Mouse (Mus musculus) cerebellum, adult 8-10 months (tissue): ENCODE results near the gene Hoxb2.

ENCODE experiments used
- DNase-seq: peaks from one replicate; pipeline ENCODE4 v3.0.0; 2022

Gene Hoxb2

DNA sequence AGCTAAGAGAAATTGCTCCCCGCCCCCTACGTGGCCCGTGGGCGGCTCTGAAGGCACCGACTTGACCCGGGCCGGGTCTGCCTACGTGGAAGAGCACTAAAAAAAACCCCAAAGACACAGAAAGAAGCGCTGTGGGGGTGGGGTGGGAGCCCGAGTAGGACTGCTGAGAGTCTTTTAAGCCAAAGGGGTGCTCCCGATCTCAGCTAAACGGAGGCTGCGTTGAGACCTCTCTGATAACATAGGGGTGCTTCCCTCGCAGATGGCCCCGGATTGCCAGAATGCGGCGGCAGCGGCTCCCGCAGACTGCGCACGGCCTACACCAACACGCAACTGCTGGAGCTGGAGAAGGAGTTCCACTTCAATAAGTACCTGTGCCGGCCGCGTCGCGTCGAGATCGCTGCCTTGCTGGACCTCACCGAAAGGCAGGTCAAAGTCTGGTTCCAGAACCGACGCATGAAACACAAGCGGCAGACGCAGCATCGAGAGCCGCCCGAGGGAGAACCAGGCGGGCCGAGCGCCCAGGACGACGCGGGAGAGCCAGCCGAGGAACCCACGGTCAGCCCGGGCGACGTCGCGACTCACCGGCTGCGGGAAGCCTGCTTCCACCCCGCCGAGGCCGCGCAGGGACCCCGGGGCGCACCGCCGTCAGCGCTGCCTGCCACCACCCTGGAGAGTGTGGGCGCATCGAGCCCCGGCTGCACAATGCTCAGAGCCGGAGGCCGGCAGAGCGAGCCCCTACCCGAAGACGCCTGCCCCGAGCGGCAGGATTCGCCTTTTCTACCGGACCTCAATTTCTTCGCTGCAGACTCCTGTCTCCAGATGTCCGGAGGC is 2.6 kb downstream of the Hoxb2 start:
- DNase-seq: no peak

DNA sequence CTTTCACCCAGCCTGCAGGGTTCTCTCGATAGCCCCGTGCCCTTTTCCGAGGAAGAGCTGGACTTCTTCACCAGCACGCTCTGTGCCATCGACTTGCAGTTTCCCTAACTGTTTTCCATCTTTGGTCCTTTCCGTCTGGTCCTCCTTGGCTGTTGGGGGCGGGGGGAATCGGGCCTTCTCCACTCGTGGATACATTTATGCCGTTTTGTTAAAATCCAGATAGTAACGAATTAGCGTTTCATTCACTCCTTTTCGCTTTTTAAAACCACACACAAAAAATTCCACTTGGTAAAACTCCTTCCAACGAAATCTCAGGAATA is 3.2 kb downstream of the Hoxb2 start:
- no peak for DNase-seq

DNA sequence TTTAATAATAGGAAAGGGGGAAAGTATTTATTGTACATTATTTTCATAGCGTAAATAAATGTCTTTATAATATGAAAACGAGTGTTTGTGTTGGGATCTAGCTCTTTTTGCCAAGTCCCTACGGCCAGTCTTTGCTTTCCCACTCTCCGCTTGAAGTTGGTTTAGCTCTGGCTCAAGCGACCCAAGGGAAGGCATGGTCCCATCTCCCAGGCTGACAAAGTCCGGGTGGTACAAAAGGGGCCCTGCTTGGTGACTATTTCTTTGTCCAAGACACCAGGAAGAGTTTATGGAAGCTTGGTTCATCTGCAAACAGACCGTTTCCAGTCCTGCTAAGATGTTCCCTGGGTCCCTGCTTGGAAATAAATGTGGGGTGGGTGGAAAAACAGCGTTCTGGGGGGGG is 3.6 kb downstream of the Hoxb2 start:
- DNase-seq: no peak

DNA sequence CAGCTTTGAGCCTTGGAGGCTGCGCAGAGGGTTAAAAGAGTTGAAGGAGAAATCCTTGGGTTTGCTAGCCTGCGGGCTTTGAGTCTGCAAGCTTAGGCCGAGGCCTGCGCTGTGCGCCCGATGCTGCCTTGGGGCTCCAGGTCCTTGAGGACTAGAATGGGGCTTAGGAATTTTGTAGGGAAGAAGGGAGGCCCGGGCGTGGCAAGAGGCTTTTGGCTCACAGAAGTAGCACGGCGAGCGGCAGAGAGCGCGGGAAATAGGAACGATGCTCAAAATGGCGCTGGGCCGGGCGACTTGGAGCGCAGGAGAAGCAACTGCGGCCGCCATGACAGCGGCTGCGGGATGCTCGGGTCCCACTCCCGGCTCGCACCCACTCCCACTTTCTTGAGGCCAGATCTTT is 4.1 kb downstream of the Hoxb2 start:
- no peak for DNase-seq

DNA sequence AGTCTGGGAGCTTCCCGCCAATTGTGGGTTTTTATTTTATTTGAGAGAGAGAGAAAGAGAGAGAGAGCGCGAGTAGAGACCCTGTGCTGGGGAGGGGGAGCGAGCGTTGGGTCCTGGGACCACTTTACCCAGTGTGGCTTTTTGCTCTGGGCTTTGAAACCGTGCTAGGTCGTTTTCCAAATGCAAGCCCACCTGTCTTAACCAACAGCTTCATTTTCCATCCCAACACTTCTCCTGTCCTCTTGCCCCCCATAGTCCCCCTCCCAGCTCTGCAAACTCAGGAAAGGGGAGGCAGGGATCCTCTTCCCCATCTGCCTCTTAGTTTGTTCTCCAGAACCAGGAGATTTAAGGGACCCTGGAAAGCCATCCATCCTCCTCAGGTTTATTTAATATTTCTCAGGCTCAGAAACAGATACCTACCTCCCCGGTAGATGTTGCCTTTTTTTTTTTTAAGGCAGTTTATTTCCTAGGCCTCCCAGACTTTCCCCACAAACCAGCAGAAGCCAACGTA is 4.5 kb downstream of the Hoxb2 start:
- no peak for DNase-seq

DNA sequence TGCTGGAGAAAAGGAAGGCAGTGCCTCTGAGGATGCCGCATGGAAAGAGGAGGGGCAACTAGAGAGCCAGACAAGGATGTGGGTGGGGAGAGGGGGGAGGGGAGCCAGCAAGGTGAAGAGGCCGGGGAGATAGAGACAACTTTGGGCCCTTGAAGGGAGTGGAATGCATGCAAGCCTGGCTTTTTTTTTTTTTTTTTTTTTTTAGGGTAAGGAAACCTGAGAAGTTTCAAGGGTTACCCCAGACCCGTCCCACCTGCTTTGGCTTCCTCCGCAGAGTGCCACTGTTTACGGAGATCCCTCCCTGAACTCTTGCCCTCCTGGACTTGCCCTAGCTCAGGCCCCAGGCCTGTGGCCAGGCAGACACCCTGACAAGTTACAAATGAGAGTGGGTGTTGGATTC is 13.5 kb downstream of the Hoxb2 start:
- DNase-seq: no peak

DNA sequence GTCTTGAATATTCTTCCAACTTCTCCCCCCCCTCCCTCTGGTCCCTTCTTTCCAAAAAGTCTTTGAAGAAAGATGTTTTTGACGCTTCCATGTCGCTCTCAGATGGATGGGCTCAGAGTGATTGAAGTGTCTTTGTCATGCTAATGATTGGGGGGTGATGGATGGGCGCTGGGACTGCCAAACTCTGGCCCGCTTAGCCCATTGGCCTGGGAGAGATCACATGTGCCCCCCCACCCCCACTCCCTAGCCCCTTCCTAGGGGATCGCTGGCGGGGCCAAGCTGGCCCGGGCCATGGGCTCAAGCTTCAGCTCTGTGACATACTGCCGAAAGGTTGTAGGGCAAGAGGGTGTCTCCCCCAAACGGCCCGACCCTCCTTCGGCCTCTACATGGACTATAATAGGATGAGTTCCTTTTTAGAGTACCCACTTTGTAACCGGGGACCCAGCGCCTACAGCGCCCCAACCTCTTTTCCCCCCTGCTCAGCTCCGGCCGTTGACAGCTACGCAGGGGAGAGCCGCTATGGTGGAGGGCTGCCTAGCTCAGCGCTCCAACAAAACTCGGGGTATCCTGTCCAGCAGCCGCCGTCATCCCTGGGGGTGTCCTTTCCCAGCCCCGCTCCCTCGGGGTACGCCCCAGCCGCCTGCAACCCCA is 15.2 kb downstream of the Hoxb2 start, which contains the start of gene Hoxb1:
Gene Hoxb1 (plus strand): TSS at position 312 of the 651 bp plus-strand sequence.
- no peak for DNase-seq

DNA sequence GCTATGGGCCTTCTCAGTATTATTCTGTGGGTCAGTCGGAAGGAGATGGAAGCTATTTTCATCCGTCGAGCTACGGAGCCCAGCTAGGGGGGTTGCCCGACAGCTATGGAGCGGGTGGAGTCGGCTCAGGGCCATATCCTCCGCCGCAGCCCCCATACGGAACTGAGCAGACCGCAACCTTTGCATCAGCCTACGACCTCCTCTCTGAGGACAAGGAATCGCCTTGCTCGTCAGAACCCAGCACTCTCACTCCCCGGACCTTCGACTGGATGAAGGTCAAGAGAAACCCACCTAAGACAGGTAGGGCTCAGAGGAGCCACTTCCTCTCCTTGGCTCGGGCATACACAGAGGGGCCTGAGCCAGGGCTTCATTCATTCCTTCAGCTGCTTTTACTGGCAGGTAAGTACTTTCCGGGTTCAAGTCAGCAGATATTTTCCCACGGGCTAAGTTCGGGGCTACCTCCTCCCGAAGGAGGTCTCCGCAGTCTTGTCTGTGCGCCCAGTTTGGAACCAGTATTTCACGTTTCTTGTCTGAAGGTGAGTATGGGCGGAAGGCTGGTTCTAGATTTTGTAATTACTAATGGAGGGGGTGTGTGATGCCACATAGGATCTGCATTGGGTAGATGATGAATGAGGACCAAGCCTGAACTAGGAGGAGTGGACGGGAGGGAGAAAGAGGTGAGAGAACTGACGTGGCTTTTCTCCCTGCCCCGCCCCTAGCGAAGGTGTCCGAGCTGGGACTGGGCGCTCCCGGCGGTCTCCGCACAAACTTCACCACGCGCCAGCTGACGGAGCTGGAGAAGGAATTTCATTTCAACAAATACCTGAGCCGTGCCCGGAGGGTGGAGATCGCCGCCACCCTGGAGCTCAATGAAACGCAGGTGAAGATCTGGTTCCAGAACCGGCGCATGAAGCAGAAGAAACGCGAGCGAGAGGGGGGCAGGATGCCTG is 16.0 kb downstream of the Hoxb2 start:
- no peak for DNase-seq

DNA sequence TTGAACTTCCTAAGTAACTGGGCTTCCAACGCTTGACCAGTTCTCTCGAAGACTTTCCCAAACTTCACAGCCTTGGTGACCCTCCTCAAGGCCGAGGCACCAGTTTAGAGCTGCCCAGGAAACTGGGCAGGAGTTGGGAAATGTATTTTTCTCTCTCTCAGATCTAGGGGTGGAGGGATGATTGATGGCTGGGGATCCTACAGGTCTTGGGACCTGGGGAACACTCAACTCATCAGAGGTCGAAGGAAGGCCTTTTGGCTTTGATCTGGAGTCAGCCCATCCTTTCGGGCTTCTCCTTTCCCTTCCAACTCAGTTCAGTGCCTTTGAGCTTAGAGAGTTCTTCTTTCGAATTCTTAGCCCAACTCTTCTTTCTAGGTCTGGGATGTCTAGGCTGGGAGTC is 16.8 kb downstream of the Hoxb2 start:
- no peak for DNase-seq

DNA sequence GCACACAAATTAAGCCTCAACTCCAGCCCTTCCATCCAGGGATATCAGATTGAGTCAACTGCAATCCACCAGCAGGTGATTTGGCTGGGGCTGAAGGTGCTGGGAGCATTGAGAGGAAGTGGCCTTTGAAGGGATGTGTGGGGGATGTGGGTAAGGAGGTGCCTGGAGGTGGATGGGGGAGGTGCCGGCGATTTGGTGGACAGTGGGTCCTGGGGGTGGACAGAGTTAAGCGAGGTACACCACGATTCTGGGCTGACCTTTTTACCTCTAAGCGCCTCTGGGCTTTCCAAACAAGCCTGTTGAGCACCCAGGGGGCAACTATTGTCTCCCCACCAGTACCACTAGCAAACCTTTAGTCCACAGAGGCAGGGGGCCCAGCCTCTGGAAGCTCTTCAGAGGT is 18.4 kb downstream of the Hoxb2 start:
- DNase-seq: no peak

DNA sequence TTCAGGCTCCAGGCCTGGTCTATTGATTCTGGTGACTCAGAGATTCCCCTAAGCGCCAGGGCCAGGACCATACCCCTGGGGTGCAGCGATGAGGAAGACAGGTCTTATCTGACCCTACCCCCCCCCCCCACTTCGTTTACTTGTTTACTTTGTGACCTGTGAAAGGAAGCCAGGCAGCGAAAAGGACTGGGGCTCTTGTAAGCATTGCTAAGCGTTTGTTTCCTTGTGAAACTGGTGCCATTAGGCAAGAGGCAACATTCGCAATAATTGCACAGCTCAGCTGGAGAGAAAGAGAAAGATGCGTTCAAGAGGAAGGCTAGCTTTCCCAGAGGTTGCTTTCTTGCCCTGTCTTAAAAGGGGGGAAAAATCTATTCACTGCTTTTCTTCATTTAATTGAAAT is 18.8 kb downstream of the Hoxb2 start:
- DNase-seq: no peak

DNA sequence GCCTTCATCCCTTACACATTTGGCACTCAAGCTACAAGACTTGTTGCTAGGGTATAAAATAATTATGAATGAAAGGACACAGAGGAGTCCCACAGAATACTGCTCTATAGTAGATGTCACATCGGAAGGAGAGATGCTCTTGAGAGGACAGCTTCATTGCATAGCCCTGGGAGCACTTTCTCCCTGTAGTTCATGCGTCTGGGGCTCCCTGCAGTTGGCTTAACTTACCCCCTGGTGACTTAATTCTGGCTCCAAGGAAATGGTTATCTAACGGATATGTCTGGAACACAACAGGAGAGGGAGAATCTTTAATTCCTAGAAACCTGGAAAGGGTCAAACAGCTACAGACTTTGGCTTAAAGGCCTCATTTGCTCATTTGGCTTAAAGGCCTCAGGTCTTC is 21.4 kb downstream of the Hoxb2 start:
- DNase-seq: no peak

DNA sequence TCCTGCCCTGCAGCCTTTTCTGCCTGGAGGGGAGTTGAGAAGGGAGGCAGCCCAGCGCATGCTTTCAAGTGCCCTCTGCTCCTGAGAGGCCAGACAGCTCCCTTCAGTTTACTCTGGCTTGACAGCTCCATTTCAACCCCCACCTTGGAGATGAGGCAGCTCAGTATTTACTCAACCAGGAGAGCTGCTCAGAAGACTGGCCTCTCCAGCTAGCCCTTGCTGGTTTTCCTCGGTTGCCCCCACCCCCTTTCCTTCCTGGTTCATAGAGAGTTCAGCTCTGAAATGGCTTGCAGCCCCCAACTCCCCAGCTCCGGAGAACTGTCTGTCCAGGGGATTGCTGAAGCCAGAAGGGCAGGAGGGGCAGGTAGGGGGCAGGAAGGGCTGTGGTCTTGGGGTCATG is 22.2 kb downstream of the Hoxb2 start:
- no peak for DNase-seq

DNA sequence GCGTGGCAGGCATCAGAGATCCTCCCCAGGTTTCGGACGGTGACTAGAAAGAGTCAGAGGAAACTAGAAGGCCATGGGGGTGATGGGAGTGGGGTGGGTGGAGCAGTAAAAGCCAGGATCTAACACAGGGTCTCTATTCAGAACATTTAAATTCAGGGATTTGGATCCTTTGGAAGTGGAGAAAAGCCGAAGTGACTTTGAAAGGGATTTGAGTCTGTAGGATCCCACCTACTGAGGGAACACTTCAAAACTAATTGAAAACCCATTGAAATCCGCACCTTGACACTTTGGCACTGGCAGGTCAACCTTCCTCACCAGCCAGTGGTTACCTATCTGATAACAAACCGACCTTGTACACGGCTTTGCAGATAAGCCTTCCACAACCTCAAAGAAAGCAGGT is 24.5 kb downstream of the Hoxb2 start:
- DNase-seq: no peak

DNA sequence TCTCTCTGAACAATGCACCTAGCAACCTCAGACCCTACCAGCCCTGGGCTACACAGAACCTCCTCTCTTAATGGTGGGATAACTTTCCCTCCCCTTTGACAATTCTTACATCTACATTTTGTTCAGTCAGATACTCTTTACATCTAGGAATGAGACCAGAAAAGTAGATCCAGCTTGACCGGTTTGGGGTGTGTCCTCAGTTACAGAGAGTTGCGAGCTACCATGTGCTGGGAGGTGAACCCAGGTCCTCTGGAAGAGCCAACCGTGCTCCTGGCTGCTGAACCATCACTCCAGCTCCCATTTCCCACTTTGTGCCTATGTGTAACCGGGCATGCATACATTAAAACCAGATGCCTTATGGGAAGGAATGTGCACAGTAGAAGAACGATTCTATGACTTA is 33.1 kb downstream of the Hoxb2 start:
- DNase-seq: no peak

DNA sequence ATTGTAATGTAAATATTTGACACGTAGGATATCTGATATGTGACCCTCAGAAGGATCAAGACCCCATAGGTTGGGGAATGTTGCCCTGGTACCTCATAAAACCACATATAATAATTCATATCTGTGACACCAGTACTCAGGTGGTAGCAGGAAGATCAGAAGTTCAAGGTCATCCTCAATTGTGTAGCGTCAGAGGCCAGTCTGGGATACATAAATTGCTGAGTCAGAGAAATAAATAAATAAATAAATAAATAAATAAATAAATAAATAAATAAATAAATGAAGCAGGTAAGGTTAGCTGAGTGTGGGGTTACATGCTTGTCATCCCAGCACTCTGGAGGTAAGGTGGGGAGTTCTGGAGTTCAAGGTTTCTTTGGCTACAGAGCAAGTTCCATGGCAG is 37.3 kb downstream of the Hoxb2 start:
- no peak for DNase-seq

DNA sequence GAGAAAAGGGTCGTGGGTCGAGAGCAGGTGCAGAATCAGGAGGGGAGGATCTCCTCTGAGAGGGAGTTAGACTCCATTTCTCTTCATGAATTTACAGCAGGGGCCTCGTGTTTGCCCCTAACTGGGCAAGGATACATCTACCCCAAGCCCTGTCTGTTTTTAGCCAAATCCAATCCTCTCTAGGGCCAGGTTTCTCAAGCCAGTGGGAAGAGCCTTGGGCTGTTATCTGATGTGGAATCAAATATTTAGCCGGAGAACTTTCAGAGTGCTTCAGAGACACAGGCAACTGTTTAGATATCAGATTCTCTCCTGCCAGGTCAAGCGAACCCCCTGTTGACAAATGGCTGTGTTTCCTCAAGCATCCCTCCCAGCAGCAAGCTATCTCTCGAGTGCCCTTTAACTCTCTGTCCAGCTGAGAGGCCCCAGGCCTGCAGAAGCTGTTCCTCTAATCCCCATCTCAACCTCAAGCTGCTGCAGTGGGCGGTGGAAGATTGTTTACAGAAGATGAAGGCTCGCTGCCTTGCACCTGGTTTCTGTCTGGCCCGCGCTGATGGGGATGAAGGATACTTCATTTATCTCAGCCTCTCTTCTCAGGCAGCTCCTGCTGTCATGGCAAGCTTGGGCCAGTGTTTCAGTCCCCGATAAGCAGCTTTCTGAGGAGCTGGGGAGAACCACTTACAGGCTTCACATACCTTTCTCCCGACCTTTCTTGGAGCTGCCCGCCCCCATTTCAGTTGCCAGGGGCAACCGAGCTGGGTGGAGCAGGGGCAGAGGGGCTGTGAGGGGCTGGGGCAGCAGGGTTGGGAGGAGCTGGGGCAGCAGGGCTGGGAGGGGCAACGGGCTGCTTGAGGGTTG is 46.7 kb downstream of the Hoxb2 start:
- no peak for DNase-seq

DNA sequence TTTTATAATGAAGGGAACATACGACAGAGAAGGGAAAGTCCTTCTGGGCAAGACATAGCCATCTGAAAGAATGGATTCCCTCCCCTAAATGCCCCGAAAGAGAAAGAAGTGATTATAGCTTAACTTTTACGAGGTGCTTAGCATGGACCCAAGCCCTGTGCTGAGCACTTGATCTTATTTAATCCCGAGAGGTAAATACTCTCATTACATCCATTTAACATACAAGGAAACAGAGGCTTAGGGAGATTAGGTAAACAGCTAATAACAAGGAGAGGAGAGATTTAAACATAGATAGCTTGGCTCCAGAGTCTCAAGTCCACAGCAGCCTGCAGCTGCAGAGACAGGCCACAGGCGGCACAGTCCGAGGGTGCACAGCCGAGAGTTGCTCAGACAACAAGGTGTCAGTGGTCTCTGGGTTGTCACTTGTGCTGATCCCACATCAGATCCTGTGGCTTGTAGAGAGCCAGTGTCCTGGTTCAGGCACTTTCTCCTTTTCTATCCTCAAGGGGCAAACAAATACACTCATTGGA is 47.5 kb downstream of the Hoxb2 start:
- no peak for DNase-seq

DNA sequence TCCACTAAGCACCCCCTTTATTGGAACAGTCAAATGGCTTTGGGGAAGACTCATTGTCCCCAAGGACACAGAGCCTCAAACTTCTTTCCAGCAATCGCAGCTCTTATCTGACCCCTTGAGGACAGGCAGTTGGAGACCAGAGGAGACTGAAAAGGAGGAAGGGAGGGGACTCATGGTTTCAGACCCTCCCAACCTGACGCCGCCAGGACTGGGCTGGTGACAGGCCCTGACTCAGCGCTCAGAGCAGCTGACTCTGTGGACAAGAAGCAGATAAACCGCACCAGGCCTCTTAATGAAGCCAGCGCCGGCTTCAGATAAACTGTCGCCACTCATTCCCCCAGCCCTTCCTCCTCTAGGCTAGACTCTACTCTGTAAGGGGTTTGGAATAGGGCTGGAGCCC is 49.6 kb downstream of the Hoxb2 start:
- no peak for DNase-seq
